Mouse (Mus musculus): ENCODE data around the gene Olfr695.

- TF ChIP-seq CTCF (IDR thresholded peaks at IDR 0.05; ENCODE audit: low read depth) (no peak), EP300 (optimal IDR thresholded peaks at IDR 0.05) (no peak)
Measured at GRCm38 (mm10) chr7:106691714-106692113, 24.5 kb downstream of the Olfr695 start, which contains the start of gene Olfr694.

Measured in stomach, postnatal 0 days (tissue).